Mouse (Mus musculus) brown adipose tissue, adult 24 weeks (tissue): ENCODE data around the gene Nhp2. TPM values are rescaled to one million over a fixed set of nuclear protein-coding genes. Genes with fewer than 3 reads are reported as not detected.
"Not testable (repeated sequence)": the region's sequence is repeated elsewhere in the genome, so short reads cannot be mapped to it uniquely, and the experiment has no call there.

Experiments
- H3K27ac ChIP-seq: fragments of 200-500 bp; replicated peaks from 2 replicates; pipeline ENCODE4 v1.5.1; 2012; ENCODE audit warnings: low read depth, mild to moderate bottlenecking, low read length
- H3K4me1 ChIP-seq: fragments of 200-500 bp; 2 replicates; pipeline ENCODE4 v1.6.1; 2012; ENCODE audit warnings: low read length, mixed read lengths; ENCODE audit not compliant: control insufficient read depth, insufficient read depth, insufficient read length
- H3K4me3 ChIP-seq: fragments of 200-500 bp; 2 replicates; pipeline ENCODE4 v1.5.1; 2012; ENCODE audit warnings: low read depth, mild to moderate bottlenecking, low read length, moderate library complexity; ENCODE audit not compliant: insufficient read depth
- polyA plus RNA-seq: library from polyadenylated mRNA; stranded (reverse); fragments of >200 nt; gene quantifications from 2 replicates; pipeline ENCODE4 v1.2.4, GENCODE M21; 2012; ENCODE audit not compliant: missing spikeins, insufficient read depth, insufficient read length

The Nhp2 gene
- polyA plus RNA-seq, 1 experiment, result 43.4 TPM

- no peak overlapping the region for H3K27ac ChIP-seq
- H3K4me3 ChIP-seq, result no peak overlapping the region
- no peaks in the 10 kb centered on the region for H3K4me1 ChIP-seq
These were observed 25.7 kb upstream of the Nhp2 start for GRCm38 (mm10) chr11:51593849-51594248.

- no peak overlapping the region for H3K27ac ChIP-seq
- no peak overlapping the region for H3K4me3 ChIP-seq
- no peaks in the 10 kb centered on the region for H3K4me1 ChIP-seq
These were observed 24.7 kb upstream of the Nhp2 start for GRCm38 (mm10) chr11:51594715-51595350.

- Histone ChIP-seq H3K4me3 (no peak overlapping the region), H3K4me1 (no peaks in the 10 kb centered on the region), H3K27ac (no peak overlapping the region)
These were observed 24.0 kb upstream of the Nhp2 start for GRCm38 (mm10) chr11:51595459-51596083.

- Histone ChIP-seq H3K4me3 (no peak overlapping the region), H3K27ac (no peak overlapping the region), H3K4me1 (no peaks in the 10 kb centered on the region)
These were observed 22.0 kb upstream of the Nhp2 start for GRCm38 (mm10) chr11:51597553-51597952.

- no peak overlapping the region for H3K4me3 ChIP-seq
- no peaks in the 10 kb centered on the region for H3K4me1 ChIP-seq
- no peak overlapping the region for H3K27ac ChIP-seq
These were observed 17.3 kb upstream of the Nhp2 start for GRCm38 (mm10) chr11:51602253-51602652.

GRCm38 (mm10) chr11:51605602-51606446 is 13.7 kb upstream of the Nhp2 start:
- peak overlapping the region; percentile 83 for H3K27ac ChIP-seq

GRCm38 (mm10) chr11:51606447-51607095 is 13.0 kb upstream of the Nhp2 start, which contains the start of gene Hnrnpab:
Hnrnpab (minus strand) TSS chr11:51606847.
- Histone ChIP-seq H3K27ac (peak within 1 kb of the TSS; percentile 83), H3K4me3 (peak within 1 kb of the TSS; percentile 98), H3K4me1 (no peaks in the 10 kb centered on the region)

More at GRCm38 (mm10) chr11:51605602-51606446, 13.7 kb upstream of the Nhp2 start:
- peak overlapping the region; percentile 98 for H3K4me3 ChIP-seq
- no peaks in the 10 kb centered on the region for H3K4me1 ChIP-seq

- peak overlapping the region; percentile 98 for H3K4me3 ChIP-seq
- H3K4me1 ChIP-seq, result no peaks in the 10 kb centered on the region
- H3K27ac ChIP-seq, result peak overlapping the region; percentile 66
These were observed 12.3 kb upstream of the Nhp2 start for GRCm38 (mm10) chr11:51607096-51607738.

GRCm38 (mm10) chr11:51609266-51609909 is 10.1 kb upstream of the Nhp2 start:
- H3K27ac ChIP-seq, result no peak overlapping the region
- no peaks in the 10 kb centered on the region for H3K4me1 ChIP-seq
- H3K4me3 ChIP-seq, result no peak overlapping the region

GRCm38 (mm10) chr11:51609940-51610339 is 9.6 kb upstream of the Nhp2 start:
- H3K27ac ChIP-seq, H3K4me1 ChIP-seq, H3K4me3 ChIP-seq: not testable (repeated sequence)

GRCm38 (mm10) chr11:51614256-51614655 is 5.3 kb upstream of the Nhp2 start:
- H3K27ac ChIP-seq, result no peak overlapping the region
- H3K4me3 ChIP-seq, result no peak overlapping the region
- peaks cover 2% of the 10 kb centered on the region for H3K4me1 ChIP-seq

- H3K27ac ChIP-seq, result peak overlapping the region; percentile 90
- H3K4me3 ChIP-seq, result peak overlapping the region; percentile 63
- peaks cover 2% of the 10 kb centered on the region for H3K4me1 ChIP-seq
These were observed 4.4 kb upstream of the Nhp2 start for GRCm38 (mm10) chr11:51615129-51615528.

GRCm38 (mm10) chr11:51615601-51616000 is 3.9 kb upstream of the Nhp2 start:
- Histone ChIP-seq H3K27ac (peak overlapping the region; percentile 90), H3K4me1 (peaks cover 2% of the 10 kb centered on the region), H3K4me3 (peak overlapping the region; percentile 63)

GRCm38 (mm10) chr11:51616113-51616512 is 3.4 kb upstream of the Nhp2 start:
- not testable (repeated sequence) for H3K4me1 ChIP-seq, H3K4me3 ChIP-seq, H3K27ac ChIP-seq
